Mouse (Mus musculus) naive thymus-derived CD4-positive, alpha-beta T cell, adult 2 months (primary cell): ENCODE measurements around the gene Adam11.

Experiments
- DNase-seq: peaks from one replicate; pipeline ENCODE4 v3.0.0-alpha.2; 2011; ENCODE audit warnings: low read depth

The Adam11 gene

GRCm38 (mm10) chr11:102778597-102778996, 17.4 kb downstream of the Adam11 start:
- no peak for DNase-seq

- no peak for DNase-seq
Measured at GRCm38 (mm10) chr11:102779081-102779638, 17.9 kb downstream of the Adam11 start.

GRCm38 (mm10) chr11:102779824-102780223, 18.6 kb downstream of the Adam11 start:
- DNase-seq, result no peak

GRCm38 (mm10) chr11:102780271-102780985, 19.2 kb downstream of the Adam11 start:
- DNase-seq, result no peak

- no peak for DNase-seq
Measured at GRCm38 (mm10) chr11:102780986-102781351, 19.7 kb downstream of the Adam11 start.

GRCm38 (mm10) chr11:102781523-102781922, 20.3 kb downstream of the Adam11 start:
- no peak for DNase-seq

- DNase-seq, result no peak
Measured at GRCm38 (mm10) chr11:102783443-102783842, 22.2 kb downstream of the Adam11 start.

- no peak for DNase-seq
Measured at GRCm38 (mm10) chr11:102787688-102788177, 26.5 kb downstream of the Adam11 start.

- no peak for DNase-seq
Measured at GRCm38 (mm10) chr11:102791682-102792445, 30.6 kb downstream of the Adam11 start.

- no peak for DNase-seq
Measured at GRCm38 (mm10) chr11:102794157-102794556, 32.9 kb downstream of the Adam11 start.

GRCm38 (mm10) chr11:102803453-102803852, 42.2 kb downstream of the Adam11 start:
- DNase-seq, result no peak

GRCm38 (mm10) chr11:102808246-102808645, 47.0 kb downstream of the Adam11 start:
- no peak for DNase-seq

GRCm38 (mm10) chr11:102810721-102811485, 49.7 kb downstream of the Adam11 start:
- DNase-seq, result no peak

GRCm38 (mm10) chr11:102814881-102815280, 53.6 kb downstream of the Adam11 start:
- no peak for DNase-seq

GRCm38 (mm10) chr11:102818121-102819020, 57.1 kb downstream of the Adam11 start:
- DNase-seq, result peak; percentile 21

GRCm38 (mm10) chr11:102819021-102819782, 58.0 kb downstream of the Adam11 start, which contains the start of gene Gjc1:
Gene Gjc1 (minus strand): TSS chr11:102819700.
- DNase-seq, result peak; percentile 23

- no peak for DNase-seq
Measured at GRCm38 (mm10) chr11:102819783-102820385, 58.6 kb downstream of the Adam11 start.

- DNase-seq, result no peak
Measured at GRCm38 (mm10) chr11:102820432-102820831, 59.2 kb downstream of the Adam11 start.

- DNase-seq, result peak; percentile 18
Measured at GRCm38 (mm10) chr11:102821231-102821630, 60.0 kb downstream of the Adam11 start.

- no peak for DNase-seq
Measured at GRCm38 (mm10) chr11:102826476-102826875, 65.2 kb downstream of the Adam11 start.
